Mouse (Mus musculus): Measurements from ENCODE around the gene Eif2ak4. TPM values are rescaled to one million over a fixed set of nuclear protein-coding genes. Genes with fewer than 3 reads are reported as not detected.

The Eif2ak4 gene
- total RNA-seq (2023) = 18.0 TPM

DNA sequence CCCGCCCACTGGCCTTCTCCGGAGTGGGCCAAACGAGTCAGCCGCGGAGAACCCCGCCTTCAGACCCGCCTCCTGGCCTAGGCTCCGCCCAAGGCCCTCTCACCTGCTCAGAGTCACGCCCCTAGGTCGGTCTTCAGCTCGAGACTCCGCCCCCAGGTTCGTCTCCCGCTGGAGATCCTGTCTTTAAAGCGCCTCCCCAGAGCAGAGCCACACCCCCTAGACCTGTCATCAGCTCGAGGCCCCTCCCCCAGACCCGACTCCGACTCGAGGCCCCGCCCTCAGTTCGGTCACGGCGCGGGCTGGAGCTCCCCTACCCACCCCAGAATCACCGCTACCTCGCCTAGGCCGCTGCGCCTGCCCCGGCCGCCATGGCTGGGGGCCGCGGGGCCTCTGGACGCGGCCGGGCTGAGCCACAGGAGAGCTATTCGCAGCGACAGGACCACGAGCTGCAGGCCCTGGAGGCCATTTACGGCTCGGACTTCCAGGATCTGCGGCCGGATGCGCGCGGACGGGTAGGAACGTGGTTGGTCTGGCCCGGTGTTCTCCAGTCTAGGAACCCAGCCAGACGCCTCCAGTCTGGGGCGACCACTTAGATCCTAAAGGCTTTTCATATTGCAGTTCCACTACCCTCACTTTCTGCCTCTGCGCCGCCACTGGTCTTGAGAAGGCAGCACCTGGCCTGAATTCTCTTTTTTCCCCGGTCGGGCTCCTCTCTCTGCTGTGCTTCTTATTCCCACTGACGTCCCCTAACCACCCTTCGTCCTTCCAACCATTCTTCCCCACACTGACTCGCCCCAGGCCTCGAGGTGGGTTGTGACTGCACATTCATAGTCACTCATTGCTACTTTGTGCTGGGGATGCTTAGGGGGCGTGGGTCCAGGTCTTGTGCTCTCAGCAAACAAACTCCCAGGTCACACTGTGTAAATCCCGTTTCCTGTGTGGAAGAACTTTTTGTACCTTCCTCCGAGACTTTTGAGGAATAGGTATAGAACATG, at the start of gene Eif2ak4:
Gene Eif2ak4, plus strand, starts transcription at position 278 of the 995 bp plus-strand sequence.

DNA sequence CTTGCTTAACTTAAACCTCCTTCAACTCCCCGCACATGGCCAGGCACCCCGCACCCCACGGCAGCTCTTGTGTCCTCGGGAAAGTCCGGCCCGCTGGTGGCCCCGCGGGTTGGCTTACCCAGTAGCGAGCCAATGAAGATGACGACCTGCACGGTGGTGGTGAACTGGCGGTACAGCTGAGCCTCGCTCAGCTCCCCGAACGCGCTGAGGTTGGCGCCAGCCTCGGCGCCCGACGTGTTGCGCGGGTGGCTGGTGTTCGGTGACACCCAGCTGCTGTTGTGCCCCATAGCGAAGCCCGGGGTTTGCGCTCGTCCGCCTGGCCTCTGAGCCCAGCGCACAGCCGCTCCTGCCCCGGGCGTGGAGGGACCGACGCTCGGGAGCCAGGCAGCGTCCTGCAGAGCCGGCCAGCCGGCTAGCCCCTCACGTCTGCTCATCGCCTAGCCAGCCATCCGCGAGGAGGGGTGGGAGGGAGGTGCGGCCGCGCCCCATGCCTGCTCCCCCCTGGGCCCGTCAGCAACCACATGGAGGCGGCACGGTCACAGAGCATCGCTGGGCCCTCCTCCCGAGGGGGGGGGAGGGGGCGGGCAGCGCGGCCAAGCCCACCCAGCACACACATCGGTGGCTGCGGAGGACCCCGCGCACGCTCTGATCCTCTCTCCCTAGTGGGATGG, 15.4 kb upstream of the Eif2ak4 start, which contains the start of gene Gpr176:
Gene Gpr176, minus strand, starts transcription at position 519 of the 671 bp plus-strand sequence.

DNA sequence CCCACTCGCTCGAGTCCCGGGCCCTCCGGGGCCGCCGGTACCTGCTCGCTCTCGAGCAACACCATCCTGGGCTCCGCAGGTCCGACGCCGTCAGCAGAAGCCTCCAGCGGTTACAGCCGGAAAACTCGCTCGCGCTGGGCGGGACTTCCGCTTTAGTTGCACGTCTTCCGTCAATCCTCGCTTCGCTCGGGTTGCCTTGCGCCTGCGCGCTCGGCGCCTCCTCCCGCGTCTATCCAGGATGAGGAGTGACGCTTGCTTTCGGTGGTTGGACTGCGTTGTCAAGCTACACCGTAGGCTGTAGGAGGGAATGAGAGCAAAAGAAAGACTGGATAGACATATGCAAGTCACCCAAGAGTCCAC, 91.1 kb downstream of the Eif2ak4 start, which contains the start of gene Srp14:
Gene Srp14, minus strand, starts transcription at position 162 of the 360 bp plus-strand sequence.

Other genes with a start within 250 kb of the Eif2ak4 start
- gene Fsip1, start 131.7 kb upstream of the Eif2ak4 start, total RNA-seq (2023) = not detected
- not detected for gene Gpr176, start 15.2 kb upstream of the Eif2ak4 start, total RNA-seq (2023)
- 111 TPM for gene Srp14, start 91.1 kb downstream of the Eif2ak4 start, total RNA-seq (2023)
- 5.4 TPM for gene Bmf, start 161.1 kb downstream of the Eif2ak4 start, total RNA-seq (2023)
- gene Bub1b, start 209.6 kb downstream of the Eif2ak4 start, total RNA-seq (2023) = 1.9 TPM

Measured in CD4-positive naive resting alpha-beta T cell, adult 57 days (primary cell).